Mouse (Mus musculus) c-Kit-negative CD71-positive TER-119-positive erythroid progenitor cells, embryonic 14.5 days (primary cell): ENCODE data around the gene Slc16a2.
"Not testable (repeated sequence)": the region's sequence is repeated elsewhere in the genome, so short reads cannot be mapped to it uniquely, and the experiment has no call there.

Experiments used
- DNase-seq: peaks from one replicate; pipeline ENCODE4 v3.0.0-alpha.2; 2013; ENCODE audit warnings: low read depth, low spot score

The Slc16a2 gene

DNA sequence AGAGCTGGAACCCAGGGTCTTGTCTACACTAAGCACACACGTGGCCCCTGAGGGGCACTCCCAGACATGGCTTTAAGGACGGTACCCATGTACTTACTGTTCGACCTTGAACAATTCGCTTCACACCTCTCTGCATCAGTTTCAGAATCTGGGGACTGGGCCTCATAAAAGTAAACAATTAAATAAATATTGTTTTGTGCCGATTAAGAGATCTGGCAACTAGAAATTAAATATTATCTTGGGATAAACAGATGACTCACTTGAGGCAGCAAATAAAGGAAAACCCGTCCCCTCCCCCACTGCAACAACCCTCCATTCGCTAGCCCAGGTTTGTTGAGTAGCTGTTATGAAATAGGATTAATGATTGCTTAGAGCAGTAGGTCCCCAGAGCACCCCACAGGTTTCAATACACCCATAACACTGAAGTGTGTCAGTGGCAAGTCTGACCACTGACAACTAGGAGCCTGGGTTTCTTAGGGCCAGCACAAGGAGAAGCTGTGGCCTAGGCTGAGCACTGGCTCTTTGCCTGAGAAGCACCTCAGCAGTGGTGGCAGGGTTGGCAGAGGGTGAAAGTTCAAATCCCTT lies 87.7 kb downstream of the Slc16a2 start:
- DNase-seq: no peak

DNA sequence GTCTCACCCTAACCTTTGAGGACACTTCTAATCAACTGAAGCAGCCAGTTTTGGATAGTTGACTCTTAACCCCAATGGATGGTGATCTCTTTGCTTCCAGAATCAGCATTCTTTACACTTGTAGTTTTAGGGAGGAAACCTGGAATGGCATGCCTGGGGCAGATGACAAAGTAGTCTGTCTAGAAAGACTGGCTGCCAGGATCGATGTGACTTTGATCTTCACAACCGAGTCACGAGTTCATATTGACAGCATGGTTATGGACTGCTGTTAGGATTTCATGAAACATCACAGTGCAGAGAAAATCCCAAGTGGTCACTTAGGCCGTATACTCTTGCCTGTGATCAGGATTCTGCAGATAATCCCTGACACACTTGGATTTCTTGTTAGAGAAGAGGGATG lies 88.7 kb downstream of the Slc16a2 start:
- DNase-seq: no peak

DNA sequence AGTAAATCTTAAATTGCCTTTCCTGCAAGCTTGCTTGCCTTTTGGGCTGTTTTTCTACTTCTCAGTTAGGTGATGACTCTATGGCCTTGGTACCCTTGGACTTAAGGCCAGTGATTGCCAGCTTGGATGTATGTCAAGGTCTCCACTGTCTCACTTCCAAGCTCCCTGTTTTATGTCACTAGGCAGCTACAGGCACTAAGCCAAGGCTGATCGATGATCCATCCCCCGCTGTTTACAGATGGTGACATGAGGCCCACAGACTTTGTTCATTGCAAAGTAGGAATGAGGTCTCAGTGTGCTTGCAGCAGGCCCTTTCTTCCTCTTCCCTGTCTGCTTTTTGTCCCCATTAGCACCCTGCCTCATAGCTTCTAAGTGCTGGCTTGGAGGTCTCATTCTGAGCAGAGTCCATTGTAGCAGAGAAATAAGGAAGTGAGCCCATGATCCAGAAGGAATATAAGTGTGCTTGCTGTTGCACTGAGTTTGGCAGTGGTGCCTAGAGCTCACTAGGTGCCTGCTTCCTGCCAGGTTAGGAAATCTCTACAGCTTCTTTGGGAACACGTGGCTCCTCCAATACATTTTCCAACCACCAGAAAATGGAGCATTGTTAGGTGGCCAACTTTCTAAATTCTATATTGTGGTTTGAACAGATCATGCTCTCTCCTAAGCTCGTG lies 89.6 kb downstream of the Slc16a2 start:
- no peak for DNase-seq

DNA sequence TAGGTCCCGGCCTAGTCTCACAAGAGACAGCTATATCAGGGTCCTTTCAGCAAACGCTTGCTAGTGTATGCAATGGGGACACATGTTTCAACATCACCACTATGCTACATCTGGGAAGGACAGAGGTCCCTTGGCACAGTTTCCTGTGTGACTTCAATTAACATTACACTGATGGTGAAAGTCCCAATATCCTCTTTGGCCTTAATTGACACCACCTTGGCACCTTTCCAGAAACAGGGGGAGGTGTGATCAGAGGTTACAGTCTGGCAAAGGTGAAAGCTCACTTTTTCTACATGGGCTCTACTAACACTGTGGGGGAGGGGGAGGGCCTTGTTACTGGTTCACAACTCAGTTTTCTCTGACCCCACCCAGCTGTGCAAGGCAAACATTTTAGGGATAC lies 99.3 kb downstream of the Slc16a2 start:
- DNase-seq: no peak

DNA sequence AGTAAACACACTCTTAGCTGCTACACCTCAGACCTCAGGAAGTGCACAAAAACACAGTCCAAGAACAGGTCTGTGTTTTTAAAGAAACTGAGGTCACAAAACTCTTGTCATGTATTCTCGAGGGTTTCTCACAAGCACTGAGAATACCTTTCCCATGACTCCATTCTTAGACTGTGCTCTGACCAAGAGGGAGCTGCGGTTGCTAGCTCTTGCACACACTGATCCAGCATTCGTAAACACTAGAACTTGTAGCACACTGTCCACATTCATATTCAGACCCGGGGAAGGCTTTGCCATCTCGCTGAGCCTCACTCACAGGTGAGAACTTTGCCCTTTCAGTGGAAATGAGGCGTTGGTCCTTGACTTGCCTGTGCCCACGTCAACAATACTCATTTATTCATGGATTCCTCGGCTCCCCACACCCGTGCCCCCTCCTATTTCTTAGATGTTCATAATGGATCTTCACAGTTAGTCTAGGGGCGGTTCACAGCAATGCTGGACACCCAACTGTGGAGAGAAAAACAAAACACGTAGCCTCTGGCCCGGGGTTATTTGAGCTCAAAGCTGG lies 102.1 kb downstream of the Slc16a2 start:
- no peak for DNase-seq

DNA sequence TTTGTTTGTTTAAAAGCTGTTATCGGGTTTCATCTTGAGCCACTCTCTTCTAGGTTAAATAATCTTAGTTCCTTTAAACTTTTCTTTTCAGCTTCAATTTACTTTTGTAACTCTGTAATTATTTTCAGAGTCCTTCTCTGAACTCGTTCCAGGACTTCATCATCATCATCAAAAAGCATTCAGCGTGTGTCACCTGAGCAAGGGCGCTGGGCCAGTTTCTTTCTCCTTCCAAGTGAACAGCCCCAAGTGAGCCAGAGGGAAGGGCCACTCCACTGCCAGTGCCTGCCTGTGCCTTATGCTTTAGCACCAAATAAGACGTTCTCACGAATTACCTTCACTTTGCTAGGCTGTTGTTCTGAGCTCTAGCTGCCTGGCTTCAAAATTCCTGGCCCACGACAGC lies 108.9 kb downstream of the Slc16a2 start:
- no peak for DNase-seq

DNA sequence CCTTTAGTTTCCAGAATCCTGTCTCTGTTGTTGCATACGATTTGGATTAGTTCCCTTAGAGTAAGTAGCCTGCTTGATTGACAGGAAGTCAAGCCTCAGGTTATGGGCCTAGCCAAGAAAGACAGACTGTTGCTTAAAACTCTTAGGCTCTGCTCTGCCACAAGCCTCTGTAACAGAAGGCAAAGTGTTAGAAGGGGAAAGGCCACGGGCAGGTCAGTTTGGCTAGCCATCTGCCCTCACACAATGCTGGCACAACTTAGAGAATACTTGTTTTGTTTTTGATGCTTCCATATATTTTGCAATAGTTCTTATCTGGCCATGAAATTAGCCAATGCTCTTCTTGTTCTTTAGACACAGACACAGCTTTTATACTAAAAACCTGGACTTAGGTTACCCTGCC lies 112.1 kb downstream of the Slc16a2 start:
- DNase-seq: no peak

DNA sequence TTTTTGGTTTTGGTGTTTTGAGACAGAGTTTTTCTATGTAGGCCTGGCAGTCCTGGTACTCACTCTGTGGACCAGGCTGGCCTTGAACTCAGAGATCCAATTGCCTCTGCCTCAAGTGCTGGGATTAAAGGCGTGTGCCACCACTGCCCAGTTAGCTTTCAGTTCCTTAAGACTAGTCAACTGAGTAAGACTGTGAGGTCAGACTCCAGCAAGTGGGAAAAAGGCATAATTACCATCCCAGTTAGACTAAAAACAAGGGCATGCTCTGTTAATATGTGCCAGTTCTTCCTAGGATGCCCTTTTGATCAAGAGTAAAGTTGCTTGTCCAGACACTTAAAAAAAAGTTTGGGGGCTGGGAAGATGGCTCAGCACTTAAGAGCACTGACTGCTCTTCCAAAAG lies 113.2 kb downstream of the Slc16a2 start:
- DNase-seq: no peak

DNA sequence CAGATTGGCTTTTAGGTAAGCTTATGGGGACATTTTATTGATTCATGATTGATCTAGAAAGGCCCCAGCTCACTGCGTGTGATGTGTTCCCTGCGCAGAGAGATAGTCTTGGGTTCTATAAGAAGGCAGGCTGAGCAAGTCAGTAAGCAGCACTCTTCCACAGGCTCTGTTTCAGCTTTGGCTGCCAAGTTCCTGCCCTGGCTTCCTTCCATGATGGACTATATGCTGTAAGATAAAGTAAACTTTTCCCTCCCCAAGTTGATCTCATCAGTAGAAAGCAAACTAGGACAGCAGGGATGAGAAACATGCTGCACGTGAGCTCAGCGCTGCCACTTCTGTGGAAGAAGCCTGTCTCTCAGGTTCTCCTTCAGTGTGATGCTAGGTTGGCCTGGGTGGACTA lies 117.2 kb downstream of the Slc16a2 start:
- DNase-seq: no peak

DNA sequence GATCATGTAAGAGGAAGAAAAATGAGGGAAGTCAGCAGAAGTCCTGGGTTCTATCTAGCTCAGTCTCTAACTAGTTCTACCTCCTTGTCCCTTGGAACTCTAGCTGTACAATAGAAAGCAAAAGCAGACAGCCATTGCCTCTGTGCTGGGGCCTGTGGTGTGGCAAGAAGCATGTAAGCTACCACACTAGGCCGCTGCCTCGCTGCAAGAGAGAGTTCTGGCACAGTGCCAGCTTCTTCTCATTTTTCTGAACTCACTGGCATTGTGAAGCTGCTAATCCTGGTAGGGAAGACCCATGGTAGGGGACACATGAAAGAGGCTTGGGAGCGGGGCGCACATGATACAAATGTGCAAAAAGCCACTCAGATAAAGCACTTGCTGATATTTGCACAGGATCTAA lies 117.8 kb downstream of the Slc16a2 start:
- no peak for DNase-seq

DNA sequence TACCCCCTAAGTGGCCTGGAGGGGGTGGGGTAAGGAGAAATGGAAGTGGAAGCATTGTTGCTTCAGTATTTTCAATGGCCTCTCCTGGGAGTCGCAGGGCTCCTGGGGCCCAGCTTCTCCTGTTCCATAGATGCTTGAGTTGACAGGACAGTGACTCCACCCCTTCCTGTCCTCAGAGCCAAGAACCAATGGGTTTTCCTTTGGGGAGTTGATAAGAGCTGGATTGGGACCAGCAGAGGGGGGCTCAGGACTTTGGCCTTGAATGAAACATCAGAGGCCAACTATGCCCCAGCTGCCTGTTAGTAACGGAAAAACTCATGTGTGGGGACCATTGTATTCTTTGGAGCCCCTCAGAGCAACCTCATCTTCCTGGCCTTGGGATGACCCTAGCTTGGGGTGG lies 124.0 kb downstream of the Slc16a2 start:
- no peak for DNase-seq

DNA sequence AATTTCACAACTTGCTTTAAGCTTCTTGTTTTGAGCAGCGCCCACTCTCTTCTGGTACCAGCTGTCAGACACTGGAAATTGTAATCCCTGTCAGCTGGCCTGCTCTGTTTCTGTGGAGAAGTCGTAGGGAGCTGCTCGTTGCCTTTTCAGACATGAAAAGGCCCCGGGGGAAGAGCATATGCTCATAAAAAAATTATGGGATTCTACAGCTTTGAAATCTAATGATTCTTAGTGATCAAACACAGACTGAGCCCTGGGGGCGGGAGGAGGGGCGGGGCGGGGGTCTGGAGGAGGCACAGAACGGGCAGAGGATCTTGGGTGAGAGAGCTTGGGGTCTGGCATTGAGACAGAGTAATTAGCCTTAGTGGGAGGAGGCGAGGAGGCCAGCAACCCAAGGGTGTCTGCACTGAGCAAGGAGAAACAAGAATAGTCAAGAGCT lies 125.7 kb downstream of the Slc16a2 start:
- no peak for DNase-seq

DNA sequence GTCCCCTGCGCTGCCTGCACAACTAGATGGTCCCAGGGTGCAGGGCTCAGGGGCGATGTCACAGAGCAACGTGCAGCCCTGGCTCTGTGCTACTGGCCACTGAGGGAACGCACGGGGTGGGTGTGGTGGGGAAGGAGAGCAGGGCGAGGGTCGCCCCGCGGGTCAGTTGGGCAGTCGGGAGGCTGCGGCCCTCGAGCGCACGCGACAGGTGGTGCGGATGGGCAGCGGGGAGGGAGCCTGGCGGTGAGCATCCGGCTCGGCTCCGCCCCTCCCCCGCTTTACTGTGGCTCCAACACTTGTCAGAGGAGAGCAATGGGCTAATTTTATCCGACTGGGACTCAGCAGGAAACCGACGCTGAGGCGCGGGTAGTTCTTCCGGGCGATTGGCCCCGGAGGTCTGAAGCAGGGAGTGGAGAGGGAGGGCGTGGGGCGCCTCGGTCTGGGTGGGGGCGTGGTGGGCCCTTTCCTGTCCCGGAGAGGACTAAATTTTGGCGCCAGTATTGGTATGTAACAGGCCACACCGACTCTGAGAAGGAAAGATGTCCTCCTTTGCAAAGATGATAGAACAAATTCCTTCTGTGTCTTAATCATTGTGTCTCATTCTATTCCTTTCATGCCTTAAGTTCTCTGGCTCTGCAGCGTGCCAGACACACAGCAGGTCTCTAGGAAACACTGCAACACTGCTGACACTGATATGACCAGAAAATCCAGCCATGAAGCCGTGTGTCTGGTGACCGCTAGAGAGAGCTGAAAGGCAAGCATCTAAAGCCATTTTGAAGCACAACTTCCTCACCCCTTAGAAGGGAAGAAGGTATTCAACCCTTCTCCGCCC lies 126.4 kb downstream of the Slc16a2 start:
- DNase-seq: no peak

DNA sequence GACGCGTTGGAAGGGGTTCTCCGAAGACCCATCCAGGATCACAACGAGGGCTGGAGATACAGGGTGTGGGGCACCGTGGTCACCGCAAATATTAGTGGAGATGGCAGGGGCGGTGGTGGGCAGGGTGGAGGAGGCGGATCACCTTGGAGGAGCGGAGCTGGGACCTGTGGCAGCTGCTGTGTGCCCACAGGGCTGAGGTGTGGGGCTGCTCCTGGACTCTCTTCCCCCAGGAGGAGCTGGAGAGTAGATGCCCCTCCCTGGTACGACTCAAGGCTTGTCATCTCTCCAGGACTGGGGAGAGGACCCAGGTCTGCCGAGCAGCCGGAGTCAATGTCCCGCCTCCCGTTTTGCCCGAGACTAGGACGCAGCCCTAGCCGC lies 127.0 kb downstream of the Slc16a2 start:
- no peak for DNase-seq

DNA sequence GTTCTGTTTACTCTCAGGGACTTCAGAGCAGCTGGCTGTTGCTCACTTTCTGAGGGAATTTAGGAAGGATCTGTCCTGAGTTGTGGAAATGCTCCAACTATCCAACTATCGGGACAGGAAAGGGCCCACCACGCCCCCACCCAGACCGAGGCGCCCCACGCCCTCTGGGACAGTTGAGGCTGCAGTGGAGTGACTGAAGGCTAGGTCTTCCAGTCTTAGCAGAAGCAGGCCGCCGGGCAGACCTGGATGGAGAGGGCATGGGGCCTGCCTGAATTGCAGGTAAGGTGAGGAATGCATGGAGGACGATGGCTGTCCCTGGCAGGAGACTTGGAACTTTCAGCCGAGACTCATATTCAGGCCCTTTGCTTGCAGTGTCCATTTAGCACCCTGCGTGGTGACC lies 127.4 kb downstream of the Slc16a2 start:
- no peak for DNase-seq

DNA sequence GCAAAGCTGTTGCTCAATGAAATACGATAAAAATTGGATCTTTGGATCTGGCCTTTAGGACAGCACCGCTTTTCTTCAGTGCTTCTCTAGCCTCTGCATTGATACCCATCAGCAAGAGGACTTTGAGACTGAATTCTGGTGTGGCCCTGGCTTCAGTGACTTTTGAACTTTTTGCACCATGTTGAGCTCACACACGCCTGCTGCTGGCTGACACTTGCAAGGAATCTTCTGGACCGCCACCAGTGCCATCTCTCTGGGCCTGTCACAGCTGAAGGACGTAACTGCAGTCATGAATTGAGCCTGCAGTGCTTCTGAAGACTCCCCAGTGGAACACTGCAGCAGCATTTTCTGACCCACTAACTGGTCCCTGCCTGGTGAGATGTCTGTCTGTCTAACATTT lies 128.9 kb downstream of the Slc16a2 start:
- no peak for DNase-seq

DNA sequence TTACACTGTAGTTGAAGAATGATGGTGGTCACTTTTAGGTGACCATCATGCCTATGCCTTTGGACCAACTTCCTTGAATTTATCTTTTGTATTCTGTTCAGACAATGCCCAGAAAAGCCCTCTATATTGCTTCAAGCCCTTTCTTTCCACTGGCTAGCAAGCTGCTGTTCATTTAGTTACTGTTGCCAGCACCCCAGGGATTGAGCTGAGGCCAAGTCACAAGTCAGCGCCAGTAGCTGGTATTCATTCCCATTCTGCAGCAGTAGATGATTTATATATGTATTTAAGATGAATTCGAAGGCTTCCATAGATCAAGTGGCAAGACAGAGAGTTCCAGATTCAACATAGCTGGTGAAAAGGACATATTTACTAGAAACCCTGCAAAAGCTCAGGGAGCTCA lies 133.2 kb downstream of the Slc16a2 start:
- no peak for DNase-seq

DNA sequence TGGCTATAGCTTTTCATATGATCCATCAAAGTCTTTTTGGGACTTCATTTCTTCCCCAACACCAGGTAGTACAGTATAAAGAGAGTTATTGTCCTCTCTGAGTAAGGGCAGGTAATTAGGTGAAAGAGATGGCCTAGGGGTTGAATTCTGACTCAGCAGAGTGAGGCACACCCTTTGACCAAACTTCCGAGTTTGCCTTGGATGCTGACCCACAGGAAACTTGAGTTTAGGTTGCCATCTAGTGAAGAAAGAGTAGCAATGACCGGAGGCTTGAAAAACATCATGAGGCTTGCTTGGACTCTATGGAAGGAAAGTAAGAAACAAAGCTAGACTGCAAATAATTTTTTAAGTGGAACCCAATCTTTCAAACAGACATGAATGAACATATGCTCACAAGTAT lies 147.1 kb downstream of the Slc16a2 start:
- DNase-seq: no peak

DNA sequence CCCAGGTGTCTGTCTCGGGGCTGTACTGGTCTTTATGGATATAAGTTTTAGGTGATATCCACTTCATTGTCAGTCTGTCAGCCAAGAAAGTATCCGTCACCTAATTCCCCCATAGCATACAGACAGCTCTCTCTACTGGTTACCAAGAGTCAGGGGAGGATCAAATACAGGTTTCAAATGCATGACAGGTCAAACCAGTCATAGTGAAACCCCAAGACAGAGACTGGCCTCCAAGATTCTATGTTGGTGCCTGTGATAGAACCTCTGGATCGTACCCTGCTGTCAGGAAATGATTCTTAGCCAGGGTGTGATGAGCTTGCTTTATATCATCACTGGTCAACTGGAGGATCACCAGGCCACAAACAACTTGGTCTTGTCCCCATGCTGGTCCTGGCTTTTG lies 148.0 kb downstream of the Slc16a2 start:
- no peak for DNase-seq

DNA sequence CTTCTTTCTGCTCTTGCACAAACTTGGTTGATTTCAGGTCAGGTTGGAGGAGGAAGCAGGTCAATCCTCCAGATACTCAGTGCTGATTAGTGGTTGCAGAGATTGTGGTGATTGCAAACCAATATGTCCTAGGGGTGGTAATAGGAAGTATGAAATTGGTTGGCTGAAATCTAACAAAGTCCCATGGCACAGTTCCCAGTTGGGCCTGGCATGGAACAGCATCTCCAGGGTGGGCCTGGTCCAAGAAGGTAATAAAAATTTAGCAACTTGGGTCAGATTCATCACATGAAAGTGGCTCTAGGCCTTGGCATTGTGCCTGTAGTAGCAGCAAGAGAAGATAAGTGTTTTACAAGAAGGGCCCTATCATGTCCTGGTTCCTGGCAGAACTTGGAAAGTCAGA lies 151.5 kb downstream of the Slc16a2 start:
- no peak for DNase-seq

DNA sequence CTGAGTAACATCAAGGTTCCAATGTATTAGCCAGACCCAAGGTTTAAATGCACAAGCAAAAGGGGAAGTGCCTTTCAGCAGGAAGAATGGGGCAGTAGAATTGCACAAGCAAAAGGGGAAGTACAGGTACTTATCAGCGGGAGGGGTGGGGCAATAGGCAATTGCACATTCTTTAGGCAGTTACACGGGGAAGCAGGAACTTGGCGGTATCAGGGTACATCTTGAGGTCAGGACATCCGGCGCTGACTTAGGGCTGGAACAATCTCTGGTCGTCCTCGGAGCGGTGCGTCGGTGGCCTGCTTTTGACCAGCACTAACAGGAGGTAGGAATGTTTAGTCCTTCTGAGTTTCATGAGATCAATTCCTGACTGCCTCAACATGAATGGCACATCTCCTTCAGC lies 157.3 kb downstream of the Slc16a2 start:
- not testable (repeated sequence) for DNase-seq

DNA sequence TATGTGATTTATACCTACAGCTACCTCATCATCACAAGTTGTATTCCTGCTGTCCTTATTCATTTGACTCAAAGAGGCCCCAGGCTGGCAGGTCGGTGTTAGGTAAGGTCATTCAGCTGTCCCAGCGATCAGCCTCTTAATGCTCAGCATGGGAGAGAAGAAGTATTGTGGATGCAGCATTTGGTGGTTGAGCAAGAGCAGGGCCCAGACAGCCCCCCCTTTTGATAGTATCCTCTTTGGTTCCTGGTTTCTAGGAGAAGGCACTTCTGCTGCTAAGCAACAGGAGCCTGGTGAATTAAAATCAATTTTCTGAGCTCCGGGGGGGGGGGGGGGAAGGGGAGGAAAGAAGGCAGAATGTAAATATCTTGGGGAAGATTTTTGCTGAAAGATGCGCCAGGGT lies 162.8 kb downstream of the Slc16a2 start:
- no peak for DNase-seq

DNA sequence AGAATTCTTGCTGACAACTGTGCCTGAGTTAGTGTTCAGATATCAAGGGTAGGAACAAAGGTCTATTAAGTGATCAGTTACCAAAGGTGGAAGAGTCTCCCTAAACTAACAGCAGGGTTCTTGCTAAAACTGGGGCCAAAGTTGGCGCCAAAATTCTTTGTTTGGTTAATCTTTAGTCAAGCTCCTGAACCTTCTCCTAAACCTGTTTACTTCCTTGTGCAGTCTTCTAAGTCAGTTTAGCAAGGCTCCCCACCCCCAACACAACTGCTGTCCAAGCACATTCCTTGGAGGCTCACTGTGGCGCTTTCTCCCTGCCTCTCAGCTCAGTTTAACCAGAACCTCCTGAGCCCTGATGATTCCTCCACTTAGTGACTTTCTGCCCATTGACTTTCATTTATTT lies 168.8 kb downstream of the Slc16a2 start:
- no peak for DNase-seq
